Mouse (Mus musculus) megakaryocyte, embryonic 14.5 days (primary cell): ENCODE results near the gene Nf1. TPM values are rescaled to one million over a fixed set of nuclear protein-coding genes. Genes with fewer than 3 reads are reported as not detected.
"Not testable (repeated sequence)": the region's sequence is repeated elsewhere in the genome, so short reads cannot be mapped to it uniquely, and the experiment has no call there.

Source experiments
- H3K27me3 ChIP-seq: replicated peaks from 2 replicates; pipeline ENCODE3; 2012; ENCODE audit warnings: inconsistent platforms
- H3K36me3 ChIP-seq: replicated peaks from 2 replicates; pipeline ENCODE3; 2012; ENCODE audit warnings: low read length, inconsistent platforms, mixed read lengths
- H3K4me1 ChIP-seq: 2 replicates; pipeline ENCODE4 v1.6.1; 2012; ENCODE audit warnings: inconsistent platforms
- H3K4me3 ChIP-seq: replicated peaks from 2 replicates; pipeline ENCODE3; 2012; ENCODE audit warnings: moderate library complexity, mild to moderate bottlenecking, inconsistent platforms
- H3K9me3 ChIP-seq: 2 replicates; pipeline ENCODE4 v1.6.1; 2012; ENCODE audit warnings: inconsistent platforms
- FLI1 ChIP-seq: IDR thresholded peaks from 2 replicates; pipeline ENCODE4 v1.6.1; 2012; ENCODE audit warnings: low read length, inconsistent platforms, mixed read lengths
- GATA1 ChIP-seq: IDR thresholded peaks from 3 replicates; pipeline ENCODE4 v1.6.1; 2012; ENCODE audit warnings: mixed read lengths, low read length, inconsistent platforms, borderline replicate concordance
- polyA plus RNA-seq: library from polyadenylated mRNA; stranded (reverse); fragments of >175 nt; gene quantifications from 2 replicates; pipeline ENCODE4 v1.2.3, GENCODE M21; 2012; ENCODE audit warnings: low replicate concordance; ENCODE audit not compliant: insufficient read depth

The Nf1 gene
- polyA plus RNA-seq = 4.5 and 6.1 TPM in 2 replicates

- TF ChIP-seq GATA1 (no peak), FLI1 (peak; percentile 22; the same call in 1 of the 2 replicates)
- H3K9me3 ChIP-seq = peaks cover 7% of the 10 kb centered on the region
- H3K27me3 ChIP-seq = peaks cover 5% of the 10 kb centered on the region
- H3K4me3 ChIP-seq = peak within 1 kb of the TSS; percentile 95
- H3K36me3 ChIP-seq = no peaks in the 10 kb centered on the region
- H3K4me1 ChIP-seq = peaks cover 40% of the 10 kb centered on the region
Observed at GRCm38 (mm10) chr11:79339234-79339807, at the start of gene Nf1. Gene Nf1 (plus strand): TSS chr11:79339693.

GRCm38 (mm10) chr11:79290473-79290872 is 49.0 kb upstream of the Nf1 start:
- TF ChIP-seq FLI1 (no peak), GATA1 (no peak)
- H3K4me3 ChIP-seq = no peak overlapping the region
- no peaks in the 10 kb centered on the region for H3K9me3 ChIP-seq
- peaks cover 84% of the 10 kb centered on the region for H3K4me1 ChIP-seq
- no peaks in the 10 kb centered on the region for H3K36me3 ChIP-seq
- H3K27me3 ChIP-seq = no peaks in the 10 kb centered on the region

- no peaks in the 10 kb centered on the region for H3K27me3 ChIP-seq
- H3K4me3 ChIP-seq = no peak overlapping the region
- peaks cover 83% of the 10 kb centered on the region for H3K4me1 ChIP-seq
- TF ChIP-seq GATA1 = no peak
- TF ChIP-seq FLI1 = no peak
- H3K36me3 ChIP-seq = no peaks in the 10 kb centered on the region
- H3K9me3 ChIP-seq = no peaks in the 10 kb centered on the region
Observed at GRCm38 (mm10) chr11:79291651-79292050, 47.8 kb upstream of the Nf1 start.

GRCm38 (mm10) chr11:79292130-79292529 is 47.4 kb upstream of the Nf1 start:
- TF ChIP-seq FLI1 (no peak), GATA1 (no peak)

GRCm38 (mm10) chr11:79293025-79293424 is 46.5 kb upstream of the Nf1 start:
- H3K27me3 ChIP-seq = no peaks in the 10 kb centered on the region
- H3K4me3 ChIP-seq = no peak overlapping the region
- no peaks in the 10 kb centered on the region for H3K36me3 ChIP-seq
- H3K4me1 ChIP-seq = peaks cover 76% of the 10 kb centered on the region
- TF ChIP-seq GATA1 (no peak), FLI1 (no peak)
- no peaks in the 10 kb centered on the region for H3K9me3 ChIP-seq

More at GRCm38 (mm10) chr11:79292130-79292529, 47.4 kb upstream of the Nf1 start:
- Histone ChIP-seq H3K36me3 (no peaks in the 10 kb centered on the region), H3K4me1 (peaks cover 83% of the 10 kb centered on the region), H3K4me3 (no peak overlapping the region), H3K9me3 (no peaks in the 10 kb centered on the region), H3K27me3 (no peaks in the 10 kb centered on the region)

- H3K9me3 ChIP-seq = no peaks in the 10 kb centered on the region
- TF ChIP-seq GATA1 (no peak), FLI1 (no peak)
- no peaks in the 10 kb centered on the region for H3K27me3 ChIP-seq
- no peaks in the 10 kb centered on the region for H3K36me3 ChIP-seq
- no peak overlapping the region for H3K4me3 ChIP-seq
- H3K4me1 ChIP-seq = peaks cover 76% of the 10 kb centered on the region
Observed at GRCm38 (mm10) chr11:79293971-79294370, 45.5 kb upstream of the Nf1 start.

- TF ChIP-seq GATA1 (no peak), FLI1 (no peak)
- H3K36me3 ChIP-seq = no peaks in the 10 kb centered on the region
- H3K4me3 ChIP-seq = no peak overlapping the region
- H3K4me1 ChIP-seq = peaks cover 65% of the 10 kb centered on the region
- H3K9me3 ChIP-seq = no peaks in the 10 kb centered on the region
- H3K27me3 ChIP-seq = no peaks in the 10 kb centered on the region
Observed at GRCm38 (mm10) chr11:79296167-79296566, 43.3 kb upstream of the Nf1 start.

GRCm38 (mm10) chr11:79296856-79297491 is 42.5 kb upstream of the Nf1 start, which contains the start of gene Gm9964:
Gene Gm9964 (minus strand): TSS chr11:79296906.
- Histone ChIP-seq H3K36me3 (no peaks in the 10 kb centered on the region), H3K27me3 (no peaks in the 10 kb centered on the region), H3K9me3 (no peaks in the 10 kb centered on the region), H3K4me3 (peak within 1 kb of the TSS; percentile 59), H3K4me1 (peaks cover 61% of the 10 kb centered on the region)
- TF ChIP-seq GATA1 = no peak
- TF ChIP-seq FLI1 = no peak

GRCm38 (mm10) chr11:79299719-79300431 is 39.6 kb upstream of the Nf1 start:
- Histone ChIP-seq H3K27me3 (no peaks in the 10 kb centered on the region), H3K9me3 (no peaks in the 10 kb centered on the region), H3K4me1 (peaks cover 52% of the 10 kb centered on the region), H3K4me3 (no peak overlapping the region), H3K36me3 (no peaks in the 10 kb centered on the region)
- TF ChIP-seq GATA1 = no peak
- TF ChIP-seq FLI1 = no peak

- Histone ChIP-seq H3K36me3 (no peaks in the 10 kb centered on the region), H3K4me1 (peaks cover 65% of the 10 kb centered on the region), H3K4me3 (no peak overlapping the region), H3K9me3 (no peaks in the 10 kb centered on the region), H3K27me3 (peaks cover 1% of the 10 kb centered on the region)
- TF ChIP-seq FLI1 = no peak
- TF ChIP-seq GATA1 = no peak
Observed at GRCm38 (mm10) chr11:79303109-79303508, 36.4 kb upstream of the Nf1 start.

GRCm38 (mm10) chr11:79304245-79304644 is 35.2 kb upstream of the Nf1 start:
- not testable (repeated sequence) for H3K36me3 ChIP-seq, H3K9me3 ChIP-seq, H3K4me3 ChIP-seq, H3K27me3 ChIP-seq
- peaks cover 61% of the 10 kb centered on the region for H3K4me1 ChIP-seq
